Mouse (Mus musculus) small intestine, adult 2 months (tissue): ENCODE measurements around the gene Fam135a.

Source experiments
- CTCF ChIP-seq: fragments of 200-500 bp; IDR thresholded peaks from 2 replicates; pipeline ENCODE4 v1.5.1; 2012; ENCODE audit warnings: low read depth, mild to moderate bottlenecking, control low read depth, inconsistent platforms, low read length, moderate library complexity, mixed read lengths; ENCODE audit not compliant: insufficient replicate concordance, insufficient read length; ENCODE audit errors: extremely low read depth
- POLR2A ChIP-seq: fragments of 200-500 bp; IDR thresholded peaks from 2 replicates; pipeline ENCODE4 v1.6.1; 2012; ENCODE audit warnings: low read depth, mild to moderate bottlenecking, control low read depth, inconsistent platforms, low read length, moderate library complexity

DNA sequence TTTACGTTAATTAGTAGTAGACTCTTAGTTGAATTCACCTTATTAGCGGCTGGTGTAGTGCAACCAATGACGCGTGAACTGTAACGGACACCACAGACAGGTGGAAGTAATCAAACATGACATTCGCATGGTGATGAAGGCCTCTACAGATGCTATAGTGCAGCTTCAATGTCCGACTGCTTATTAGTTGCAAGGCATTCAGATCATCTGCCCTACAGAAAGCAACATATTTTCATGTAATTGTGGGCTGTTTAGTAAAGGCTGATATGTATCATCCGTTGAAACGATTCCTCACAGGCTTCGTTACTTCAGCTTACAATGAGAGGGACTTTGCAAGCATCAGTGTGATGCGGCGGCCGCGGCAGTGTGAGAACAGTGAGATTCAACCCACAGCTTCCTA is 44.4 kb downstream of the Fam135a start:
- TF ChIP-seq CTCF (no peak), POLR2A (no peak)
